In genomic region chr9:98712023-98712563, GRCm38 (mm10) we compare ENCODE assay signal across 15 mouse cellular contexts.
"Had no signal": no experiment of that assay in that cellular context is flagged by ENCODE, and none has a peak within 500 bp of the region (broad histone marks: within the 10 kb centered on the region; RNA-seq: fewer than 3 reads in every experiment).

No protein-coding gene starts in this region.

- ATAC-seq: liver, postnatal 0 days; midbrain, embryonic 16.5 days had no signal

- H3K4me2 ChIP-seq: liver, embryonic 13.5 days; midbrain, embryonic 12.5 days; neural tube, embryonic 13.5 days had no signal

- H3K9ac ChIP-seq: liver, embryonic 13.5 days; liver, postnatal 0 days; midbrain, embryonic 12.5 days; neural tube, embryonic 13.5 days had no signal

- DNase-seq: kidney, adult 8-10 months; kidney, postnatal 25 days; liver; liver, embryonic 13.5 days; liver, postnatal 0 days; retina, postnatal 1 day; right cerebral cortex, postnatal 4 days; spleen, adult 18-20 months; thymus, postnatal 4 days had no signal

- H3K9me3 ChIP-seq: liver, embryonic 13.5 days; megakaryocyte, embryonic 14.5 days; midbrain, embryonic 12.5 days; neural tube, embryonic 13.5 days had no signal

- H3K27me3 ChIP-seq: liver, embryonic 13.5 days; midbrain, embryonic 12.5 days; neural tube, embryonic 13.5 days had no signal

- H3K27ac ChIP-seq: left cerebral cortex, adult 2 months; liver, embryonic 13.5 days; macrophage; midbrain, embryonic 12.5 days; neural tube, embryonic 13.5 days had no signal

- H3K4me1 ChIP-seq: liver, embryonic 13.5 days; megakaryocyte, embryonic 14.5 days; midbrain, embryonic 12.5 days; neural tube, embryonic 13.5 days had no signal

- H3K4me3 ChIP-seq: left cerebral cortex, adult 2 months; liver, embryonic 13.5 days; megakaryocyte, embryonic 14.5 days; midbrain, embryonic 12.5 days; neural tube, embryonic 13.5 days had no signal

- H3K36me3 ChIP-seq: liver, embryonic 13.5 days; midbrain, embryonic 12.5 days; neural tube, embryonic 13.5 days had no signal
